Mouse (Mus musculus): ENCODE measurements around the gene Sfr1.

Gene Sfr1

GRCm38 (mm10) chr19:47752456-47752855, 21.0 kb downstream of the Sfr1 start:
- DNase-seq (ENCODE audit: low read depth): no peak

GRCm38 (mm10) chr19:47753921-47754320, 22.4 kb downstream of the Sfr1 start:
- no peak for DNase-seq (ENCODE audit: low read depth)

- no peak for DNase-seq (ENCODE audit: low read depth)
Measured at GRCm38 (mm10) chr19:47754931-47755330, 23.4 kb downstream of the Sfr1 start.

- DNase-seq (ENCODE audit: low read depth): no peak
Measured at GRCm38 (mm10) chr19:47755625-47756024, 24.1 kb downstream of the Sfr1 start.

- no peak for DNase-seq (ENCODE audit: low read depth)
Measured at GRCm38 (mm10) chr19:47777847-47778246, 46.4 kb downstream of the Sfr1 start.

GRCm38 (mm10) chr19:47780145-47780544, 48.7 kb downstream of the Sfr1 start:
- DNase-seq (ENCODE audit: low read depth): no peak

- DNase-seq (ENCODE audit: low read depth): no peak
Measured at GRCm38 (mm10) chr19:47780972-47781371, 49.5 kb downstream of the Sfr1 start.

- no peak for DNase-seq (ENCODE audit: low read depth)
Measured at GRCm38 (mm10) chr19:47783898-47784297, 52.4 kb downstream of the Sfr1 start.
